ENCODE assay signal across 8 mouse cellular contexts in the genomic region with DNA sequence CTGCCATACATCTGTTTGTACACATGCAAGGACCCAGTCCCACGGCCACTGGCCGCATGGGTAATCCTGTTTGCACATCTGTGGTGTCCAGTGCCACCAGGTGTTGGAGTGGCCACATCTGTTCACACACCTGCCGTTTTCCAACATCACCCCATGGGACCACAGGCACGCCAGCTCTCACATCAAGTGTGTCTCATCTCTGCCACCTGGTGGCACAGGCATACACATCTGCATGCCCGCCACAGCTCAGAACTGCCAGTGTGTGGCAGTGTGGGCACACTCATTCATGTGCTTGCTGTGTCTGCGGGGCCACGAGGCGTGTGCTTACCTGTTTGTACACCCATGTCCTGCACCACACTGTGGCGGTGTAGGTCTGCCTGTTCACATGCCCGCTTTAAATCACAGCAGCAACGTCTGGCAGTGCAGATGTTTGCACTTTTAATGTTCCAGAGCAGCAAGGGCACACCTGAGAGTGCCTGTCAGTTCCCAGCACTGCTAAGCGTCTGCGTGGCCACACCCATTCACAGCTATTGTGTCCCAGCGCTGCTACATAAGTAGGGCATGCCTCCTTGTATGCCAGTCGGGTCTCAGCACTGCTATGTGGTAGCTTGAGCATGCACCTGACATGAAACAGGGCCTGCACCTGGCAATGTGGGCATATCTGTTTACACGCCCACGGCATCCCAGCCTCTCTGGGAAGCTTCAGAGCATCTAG. TPM values are rescaled to one million over a fixed set of nuclear protein-coding genes. Genes with fewer than 3 reads are reported as not detected.
A peak's percentile ranks its signal among the peaks of the same experiment; 100 is the strongest.
DNase-seq lines count a peak whose midpoint lies in the region; ATAC-seq and TF ChIP-seq lines count a peak whose summit lies in the region.

No protein-coding gene starts in this region.

- 48% methylated on average over 17 of the region's 17 CpGs for WGBS in midbrain, embryonic 12.5 days
- 48% methylated on average over 17 of the region's 17 CpGs for WGBS in midbrain, embryonic 11.5 days
- WGBS in lung, postnatal 0 days: 30% methylated on average over 17 of the region's 17 CpGs

- H3K36me3 ChIP-seq in midbrain, embryonic 12.5 days: no peaks in the 10 kb centered on the region
- H3K36me3 ChIP-seq in midbrain, embryonic 11.5 days (ENCODE audit: control insufficient read depth, insufficient read depth, low read length): no peaks in the 10 kb centered on the region
- H3K36me3 ChIP-seq in lung, postnatal 0 days (ENCODE audit: insufficient read depth, low read length): no peaks in the 10 kb centered on the region

- no peak overlapping the region for H3K9ac ChIP-seq in midbrain, embryonic 12.5 days (replicated peaks)
- no peak overlapping the region for H3K9ac ChIP-seq in midbrain, embryonic 11.5 days (ENCODE audit: low read length)
- H3K9ac ChIP-seq in lung, postnatal 0 days (replicated peaks; ENCODE audit: low read depth): no peak overlapping the region

- H3K4me3 ChIP-seq in midbrain, embryonic 12.5 days: no peak overlapping the region
- H3K4me3 ChIP-seq in midbrain, embryonic 11.5 days (ENCODE audit: low read depth, low read length): no peak overlapping the region
- H3K4me3 ChIP-seq in lung, postnatal 0 days (ENCODE audit: low read depth, low read length): no peak overlapping the region

- no peak overlapping the region for H3K27ac ChIP-seq in midbrain, embryonic 12.5 days (replicated peaks)
- no peak overlapping the region for H3K27ac ChIP-seq in midbrain, embryonic 11.5 days (ENCODE audit: low read depth, low read length)
- H3K27ac ChIP-seq in lung, postnatal 0 days (ENCODE audit: low read length): no peak overlapping the region

- TF ChIP-seq EP300 in lung, postnatal 0 days (IDR thresholded peaks at IDR 0.05): no peak

- H3K4me1 ChIP-seq in midbrain, embryonic 12.5 days: peaks cover 9% of the 10 kb centered on the region; the same call in 1 of the 2 replicates
- H3K4me1 ChIP-seq in midbrain, embryonic 11.5 days (ENCODE audit: control insufficient read depth, insufficient read depth, low read length): no peaks in the 10 kb centered on the region
- no peaks in the 10 kb centered on the region for H3K4me1 ChIP-seq in lung, postnatal 0 days (ENCODE audit: insufficient read depth, low read depth, low read length)

- no peaks in the 10 kb centered on the region for H3K9me3 ChIP-seq in midbrain, embryonic 12.5 days
- no peaks in the 10 kb centered on the region for H3K9me3 ChIP-seq in midbrain, embryonic 11.5 days (ENCODE audit: control insufficient read depth, low read length)
- no peaks in the 10 kb centered on the region for H3K9me3 ChIP-seq in lung, postnatal 0 days (ENCODE audit: low read length)

- H3K4me2 ChIP-seq in midbrain, embryonic 12.5 days (replicated peaks): no peak overlapping the region
- no peak overlapping the region for H3K4me2 ChIP-seq in midbrain, embryonic 11.5 days
- H3K4me2 ChIP-seq in lung, postnatal 0 days (replicated peaks; ENCODE audit: low read depth, low read length): 0 out of 2 replicates have a peak overlapping the region, but pooled peaks have one; percentile 11

- no peaks in the 10 kb centered on the region for H3K27me3 ChIP-seq in midbrain, embryonic 12.5 days
- H3K27me3 ChIP-seq in midbrain, embryonic 11.5 days (ENCODE audit: control insufficient read depth, insufficient read depth, low read length): no peaks in the 10 kb centered on the region
- H3K27me3 ChIP-seq in lung, postnatal 0 days (replicated peaks; ENCODE audit: insufficient read depth, low read length): no peaks in the 10 kb centered on the region

- peak; percentile 42 for ATAC-seq in midbrain, embryonic 12.5 days (ENCODE audit: low FRiP score, low read depth)
- no peak for ATAC-seq in midbrain, embryonic 11.5 days (ENCODE audit: low FRiP score)
- peak; percentile 64 for ATAC-seq in lung, postnatal 0 days

- TF ChIP-seq CTCF in lung, postnatal 0 days (IDR thresholded peaks at IDR 0.05): peak; percentile 99

- no peak for DNase-seq in midbrain, embryonic 11.5 days (ENCODE audit: low spot score, missing footprints)
- peak; percentile 54 for DNase-seq in adrenal gland, adult 8-10 months
- peak; percentile 52 to 69 for DNase-seq in frontal cortex, postnatal 36 days (ENCODE audit: low spot score in 2 of 2)
- DNase-seq in kidney, adult 8-10 months: peak; percentile 35 to 66
- peak; percentile 71 for DNase-seq in lung, postnatal 0 days (ENCODE audit: low spot score)
- peak; percentile 67 for DNase-seq in retina, postnatal 7 days (ENCODE audit: low read depth, low spot score)
- DNase-seq in spleen, postnatal 4 days (ENCODE audit: low spot score in 2 of 2): no peak

RNA-seq across cellular contexts. Expression of gene Gnaz, which starts 46.0 kb away (rescaled TPM):
- polyA plus RNA-seq in midbrain, embryonic 12.5 days (2016; fragmentation: Nextera tagmentation; extraction: Ambion mirVana): 22.2 and 23.8 TPM in 2 replicates
- 12.2 and 12.7 TPM in 2 replicates for polyA plus RNA-seq in midbrain, embryonic 11.5 days (2014; fragmentation: Nextera tagmentation; extraction: Ambion mirVana)
- 10 to 100 TPM in 2 of 4 experiments, 1 to 10 TPM in 2; 3.6 to 14.9 (median 8.5) TPM for total RNA-seq in adrenal gland, adult 8-10 months (2022)
- polyA plus RNA-seq in lung, postnatal 0 days (2015; fragmentation: Nextera tagmentation; extraction: Ambion mirVana): 2.2 TPM in 2 replicates

Comparison
In these comparisons a context has a peak if more than half of its experiments do, and no peak if none do; other contexts are left out.
1. DNase-seq: peak in adrenal gland, adult 8-10 months (single experiment), frontal cortex, postnatal 36 days (2 of 2), kidney, adult 8-10 months (2 of 2), lung, postnatal 0 days (single experiment) and retina, postnatal 7 days (single experiment); none in midbrain, embryonic 11.5 days (single experiment) and spleen, postnatal 4 days (0 of 2).